Mouse (Mus musculus): ENCODE results near the gene Depdc1b. TPM values are rescaled to one million over a fixed set of nuclear protein-coding genes. Genes with fewer than 3 reads are reported as not detected.

Depdc1b gene
- polyA plus RNA-seq, 1 experiment: 7.8 TPM

DNA sequence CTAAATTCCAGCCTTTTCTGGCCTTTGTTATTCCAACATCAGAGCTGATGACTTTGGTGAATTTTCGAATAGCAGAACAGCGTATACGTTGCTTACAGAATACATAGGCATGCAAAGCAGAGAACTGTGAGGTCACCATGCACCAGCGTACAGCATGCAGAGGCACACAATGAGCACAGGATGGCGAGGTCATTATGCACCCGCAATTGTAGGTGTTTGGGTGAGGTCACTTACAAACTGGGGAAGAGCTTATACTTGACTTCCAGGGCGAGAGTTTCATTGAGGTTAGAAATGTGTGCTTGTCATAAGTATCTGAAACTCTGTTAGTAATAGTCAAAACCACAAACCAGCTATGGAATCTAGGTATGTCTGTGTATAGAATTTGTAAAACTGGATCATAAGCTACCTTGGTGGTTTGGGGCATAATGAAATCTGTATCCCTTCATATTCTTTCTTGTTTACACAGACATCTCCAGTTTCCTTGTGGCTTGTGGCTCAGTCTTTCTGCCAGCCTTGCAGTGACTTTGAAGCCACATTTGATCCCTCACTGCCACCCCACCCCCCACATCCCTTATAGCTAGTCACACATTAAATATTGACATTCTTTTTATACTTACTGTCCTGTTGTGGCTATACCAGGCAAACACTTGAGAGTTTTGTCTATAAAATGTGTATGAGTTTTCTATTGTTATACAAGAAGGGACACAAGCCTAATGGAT is 13.0 kb upstream of the Depdc1b start:
- no peaks in the 10 kb centered on the region for H3K79me2 ChIP-seq (ENCODE audit: control insufficient read depth, insufficient read depth)
- H3K36me3 ChIP-seq (ENCODE audit: control insufficient read depth, insufficient read depth): no peaks in the 10 kb centered on the region
- H3K4me3 ChIP-seq (ENCODE audit: insufficient read depth, poor library complexity, severe bottlenecking): no peak overlapping the region
- H3K79me3 ChIP-seq (ENCODE audit: low read depth): no peaks in the 10 kb centered on the region
- no peak for TF ChIP-seq USF1 (IDR thresholded peaks at IDR 0.05; ENCODE audit: low read depth)
- TF ChIP-seq MAX (IDR thresholded peaks at IDR 0.05): peak; percentile 48
- H3K27me3 ChIP-seq (ENCODE audit: control insufficient read depth, insufficient read depth, insufficient read length): no peaks in the 10 kb centered on the region
- no peak overlapping the region for H3ac ChIP-seq (ENCODE audit: control insufficient read depth, insufficient read length, low read depth)

DNA sequence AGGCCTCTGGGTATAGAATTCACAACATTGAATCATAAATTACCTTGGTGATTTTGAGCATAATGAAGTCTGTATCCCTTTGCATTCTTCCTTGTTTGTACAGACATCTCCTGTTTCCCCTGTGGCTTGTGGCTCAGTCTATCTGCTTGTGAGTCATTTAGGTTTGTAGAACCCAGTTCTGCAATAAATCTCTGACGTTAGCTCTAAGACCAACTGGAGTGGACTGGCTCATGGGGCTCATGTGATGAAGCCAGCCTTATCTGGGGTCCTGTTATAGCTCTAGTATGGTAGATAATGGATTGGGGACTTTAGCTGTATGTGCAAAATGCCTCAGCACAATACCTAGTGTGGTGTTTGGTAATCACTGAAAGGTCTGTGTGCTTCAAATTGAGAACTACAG is 12.3 kb upstream of the Depdc1b start:
- Histone ChIP-seq H3ac (ENCODE audit: control insufficient read depth, insufficient read length, low read depth) (no peak overlapping the region), H3K79me3 (ENCODE audit: low read depth) (no peaks in the 10 kb centered on the region), H3K79me2 (ENCODE audit: control insufficient read depth, insufficient read depth) (no peaks in the 10 kb centered on the region), H3K4me3 (ENCODE audit: insufficient read depth, poor library complexity, severe bottlenecking) (no peak overlapping the region), H3K36me3 (ENCODE audit: control insufficient read depth, insufficient read depth) (no peaks in the 10 kb centered on the region), H3K27me3 (ENCODE audit: control insufficient read depth, insufficient read depth, insufficient read length) (no peaks in the 10 kb centered on the region)
- TF ChIP-seq FOSL1 (IDR thresholded peaks at IDR 0.05; ENCODE audit: insufficient read depth, low read length, poor library complexity, severe bottlenecking) (peak; percentile 71), MYOG (IDR thresholded peaks at IDR 0.05; ENCODE audit: control insufficient read depth, extremely low read depth, insufficient read length) (no peak), MAX (IDR thresholded peaks at IDR 0.05) (peak; percentile 60), CTCF (IDR thresholded peaks at IDR 0.05; ENCODE audit: control insufficient read depth, insufficient read depth, insufficient read length) (no peak), USF1 (IDR thresholded peaks at IDR 0.05; ENCODE audit: low read depth) (peak; percentile 72), MYOD1 (IDR thresholded peaks at IDR 0.05; ENCODE audit: control insufficient read depth, insufficient read length, low read depth) (no peak), CEBPB (IDR thresholded peaks at IDR 0.05; ENCODE audit: low read depth) (peak; percentile 51)

DNA sequence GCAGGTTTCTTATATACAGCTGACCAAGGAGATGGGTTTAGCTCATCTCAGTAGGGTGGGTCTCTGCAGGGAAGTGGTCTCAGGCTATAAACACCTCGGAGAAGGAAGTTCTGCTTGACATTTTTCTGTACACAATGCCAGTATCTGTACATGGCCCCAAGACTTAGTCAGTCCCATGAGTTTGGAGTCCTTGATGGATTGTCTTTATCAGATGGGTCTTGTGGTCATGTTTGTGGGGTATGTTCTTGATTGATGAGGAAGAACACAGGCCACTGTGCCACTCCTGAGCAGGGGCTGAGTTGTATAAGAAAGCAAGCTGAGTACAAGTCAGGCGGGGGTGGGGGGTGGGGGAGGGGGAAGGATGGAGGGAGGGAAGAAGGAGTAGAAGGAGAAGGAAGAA is 11.5 kb upstream of the Depdc1b start:
- TF ChIP-seq FOSL1 (IDR thresholded peaks at IDR 0.05; ENCODE audit: insufficient read depth, low read length, poor library complexity, severe bottlenecking) (no peak), MYOG (IDR thresholded peaks at IDR 0.05; ENCODE audit: control insufficient read depth, extremely low read depth, insufficient read length) (no peak), CTCF (IDR thresholded peaks at IDR 0.05; ENCODE audit: control insufficient read depth, insufficient read depth, insufficient read length) (no peak), CEBPB (IDR thresholded peaks at IDR 0.05; ENCODE audit: low read depth) (no peak), USF1 (IDR thresholded peaks at IDR 0.05; ENCODE audit: low read depth) (no peak), MAX (IDR thresholded peaks at IDR 0.05) (no peak), MYOD1 (IDR thresholded peaks at IDR 0.05; ENCODE audit: control insufficient read depth, insufficient read length, low read depth) (no peak)
- H3K79me2 ChIP-seq (ENCODE audit: control insufficient read depth, insufficient read depth): no peaks in the 10 kb centered on the region

DNA sequence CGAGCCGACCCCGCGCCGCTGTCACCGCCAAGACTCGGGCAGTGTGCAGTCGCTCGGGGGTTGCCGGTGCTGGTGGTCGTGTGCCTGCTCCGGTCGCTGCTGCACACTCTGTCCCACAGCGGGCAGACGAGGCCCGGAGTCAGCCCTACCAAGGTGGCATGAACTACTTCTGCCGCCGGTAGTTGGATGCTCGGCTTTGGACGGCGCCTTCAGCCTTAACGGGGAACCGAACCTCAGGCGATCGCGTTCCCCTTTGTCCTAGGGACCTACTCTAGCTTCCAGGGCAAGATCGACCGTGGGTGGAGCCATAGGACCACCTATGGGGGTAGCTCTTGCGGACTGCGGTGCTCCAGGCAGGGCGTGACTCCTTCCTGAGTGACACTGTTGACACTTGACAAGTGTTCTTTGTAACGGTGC is 363 bp downstream of the Depdc1b start:
- TF ChIP-seq CTCF (IDR thresholded peaks at IDR 0.05; ENCODE audit: control insufficient read depth, insufficient read depth, insufficient read length) (no peak), MYOG (IDR thresholded peaks at IDR 0.05; ENCODE audit: control insufficient read depth, extremely low read depth, insufficient read length) (no peak), MAX (IDR thresholded peaks at IDR 0.05) (no peak), CEBPB (IDR thresholded peaks at IDR 0.05; ENCODE audit: low read depth) (no peak), MYOD1 (IDR thresholded peaks at IDR 0.05; ENCODE audit: control insufficient read depth, insufficient read length, low read depth) (no peak), FOSL1 (IDR thresholded peaks at IDR 0.05; ENCODE audit: insufficient read depth, low read length, poor library complexity, severe bottlenecking) (no peak), USF1 (IDR thresholded peaks at IDR 0.05; ENCODE audit: low read depth) (no peak)
- Histone ChIP-seq H3K4me3 (ENCODE audit: insufficient read depth, poor library complexity, severe bottlenecking) (peak overlapping the region; percentile 74), H3K79me2 (ENCODE audit: control insufficient read depth, insufficient read depth) (peaks cover 52% of the 10 kb centered on the region), H3K36me3 (ENCODE audit: control insufficient read depth, insufficient read depth) (no peaks in the 10 kb centered on the region), H3K27me3 (ENCODE audit: control insufficient read depth, insufficient read depth, insufficient read length) (no peaks in the 10 kb centered on the region), H3ac (ENCODE audit: control insufficient read depth, insufficient read length, low read depth) (peak overlapping the region; percentile 76), H3K79me3 (ENCODE audit: low read depth) (peaks cover 25% of the 10 kb centered on the region)

More for the DNA sequence above, 11.5 kb upstream of the Depdc1b start:
- Histone ChIP-seq H3K79me3 (ENCODE audit: low read depth) (no peaks in the 10 kb centered on the region), H3K27me3 (ENCODE audit: control insufficient read depth, insufficient read depth, insufficient read length) (no peaks in the 10 kb centered on the region), H3K36me3 (ENCODE audit: control insufficient read depth, insufficient read depth) (no peaks in the 10 kb centered on the region), H3K4me3 (ENCODE audit: insufficient read depth, poor library complexity, severe bottlenecking) (no peak overlapping the region), H3ac (ENCODE audit: control insufficient read depth, insufficient read length, low read depth) (no peak overlapping the region)

DNA sequence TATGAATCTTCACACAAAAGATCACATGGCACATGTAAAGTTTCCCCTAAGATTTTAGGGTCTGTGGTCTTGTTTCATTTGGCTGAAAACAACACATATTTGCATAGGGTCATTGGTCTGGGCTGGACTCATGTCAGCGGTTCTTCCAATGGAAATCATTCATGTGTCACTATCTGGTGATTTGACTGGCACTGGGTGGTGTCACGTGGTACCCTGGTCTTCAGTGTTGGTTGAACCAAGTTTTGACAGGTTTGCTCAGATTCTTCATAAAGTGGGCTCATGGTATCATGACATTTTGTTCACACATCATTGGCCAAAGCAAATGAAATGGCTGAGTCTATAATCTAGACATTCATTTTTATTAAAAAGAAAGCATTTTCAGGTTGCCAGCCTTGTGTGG is 1.3 kb downstream of the Depdc1b start:
- no peak overlapping the region for H3K4me3 ChIP-seq (ENCODE audit: insufficient read depth, poor library complexity, severe bottlenecking)

More for the DNA sequence above, 1.3 kb downstream of the Depdc1b start:
- H3K79me2 ChIP-seq (ENCODE audit: control insufficient read depth, insufficient read depth): peaks cover 60% of the 10 kb centered on the region
- TF ChIP-seq CTCF (IDR thresholded peaks at IDR 0.05; ENCODE audit: control insufficient read depth, insufficient read depth, insufficient read length): no peak
- no peak for TF ChIP-seq FOSL1 (IDR thresholded peaks at IDR 0.05; ENCODE audit: insufficient read depth, low read length, poor library complexity, severe bottlenecking)
- no peak for TF ChIP-seq USF1 (IDR thresholded peaks at IDR 0.05; ENCODE audit: low read depth)
- TF ChIP-seq MYOD1 (IDR thresholded peaks at IDR 0.05; ENCODE audit: control insufficient read depth, insufficient read length, low read depth): no peak
- TF ChIP-seq CEBPB (IDR thresholded peaks at IDR 0.05; ENCODE audit: low read depth): no peak
- TF ChIP-seq MYOG (IDR thresholded peaks at IDR 0.05; ENCODE audit: control insufficient read depth, extremely low read depth, insufficient read length): no peak
- TF ChIP-seq MAX (IDR thresholded peaks at IDR 0.05): no peak
- no peak overlapping the region for H3ac ChIP-seq (ENCODE audit: control insufficient read depth, insufficient read length, low read depth)
- no peaks in the 10 kb centered on the region for H3K27me3 ChIP-seq (ENCODE audit: control insufficient read depth, insufficient read depth, insufficient read length)
- peaks cover 25% of the 10 kb centered on the region for H3K79me3 ChIP-seq (ENCODE audit: low read depth)
- H3K36me3 ChIP-seq (ENCODE audit: control insufficient read depth, insufficient read depth): no peaks in the 10 kb centered on the region
